Mouse (Mus musculus) heart, embryonic 13.5 days (tissue): ENCODE measurements around the gene Tbxas1. TPM values are rescaled to one million over a fixed set of nuclear protein-coding genes. Genes with fewer than 3 reads are reported as not detected.
A peak's percentile ranks its signal among the peaks of the same experiment; 100 is the strongest.

ENCODE experiments used
- ATAC-seq: fragments of 200-750 bp; cut with Nextera tagmentation; 2 replicates; pipeline ENCODE4 v1.8.0; 2017; ENCODE audit warnings: moderate TSS enrichment; ENCODE audit not compliant: insufficient number of reproducible peaks, low FRiP score, low TSS enrichment; ENCODE audit errors: extremely low read depth
- H3K27ac ChIP-seq: fragments of 300-500 bp; sonication (generic); replicated peaks from 2 replicates; pipeline ENCODE4 v1.5.1; 2015; ENCODE audit warnings: moderate library complexity, mild to moderate bottlenecking, inconsistent platforms
- H3K27me3 ChIP-seq: fragments of 300-500 bp; sonication (generic); replicated peaks from 2 replicates; pipeline ENCODE4 v1.6.1; 2015; ENCODE audit warnings: mild to moderate bottlenecking, inconsistent platforms
- H3K36me3 ChIP-seq: fragments of 300-500 bp; sonication (generic); 2 replicates; pipeline ENCODE4 v1.6.1; 2015; ENCODE audit warnings: mild to moderate bottlenecking, inconsistent platforms
- H3K4me1 ChIP-seq: fragments of 300-500 bp; sonication (generic); 2 replicates; pipeline ENCODE4 v1.6.1; 2015; ENCODE audit warnings: inconsistent platforms
- H3K4me2 ChIP-seq: fragments of 300-500 bp; sonication (generic); 2 replicates; pipeline ENCODE4 v1.6.1; 2015; ENCODE audit warnings: inconsistent platforms, mild to moderate bottlenecking, moderate library complexity
- H3K4me3 ChIP-seq: fragments of 300-500 bp; sonication (generic); 2 replicates; pipeline ENCODE4 v1.5.1; 2015; ENCODE audit warnings: moderate library complexity, mild to moderate bottlenecking, inconsistent platforms
- H3K9ac ChIP-seq: fragments of 300-500 bp; sonication (generic); 2 replicates; pipeline ENCODE4 v1.6.1; 2015; ENCODE audit warnings: inconsistent platforms, mild to moderate bottlenecking, moderate library complexity
- H3K9me3 ChIP-seq: fragments of 300-500 bp; sonication (generic); 2 replicates; pipeline ENCODE4 v1.6.1; 2016; ENCODE audit warnings: inconsistent platforms
- WGBS: fragments of 180-500 bp; shearing (Covaris S2); methylation state at CpG from one replicate; pipeline ENCODE4 v1.1.7; 2015; ENCODE audit warnings: mixed read lengths; 5-methylcytosine and 5-hydroxymethylcytosine counted together
- polyA plus RNA-seq: library from polyadenylated mRNA; unstranded; fragments of >200 nt; fragmentation: Nextera tagmentation; extraction: Ambion mirVana; gene quantifications from 2 replicates; pipeline ENCODE4 v1.2.1, GENCODE M21; 2015

The Tbxas1 gene
- polyA plus RNA-seq, 1 experiment from 2014 or later, result 2.4 TPM

GRCm38 (mm10) chr6:39025038-39025437 lies 149.8 kb downstream of the Tbxas1 start:
- H3K36me3 ChIP-seq, result no peaks in the 10 kb centered on the region
- H3K4me2 ChIP-seq, result no peak overlapping the region
- no peak overlapping the region for H3K4me3 ChIP-seq
- H3K27ac ChIP-seq, result peak overlapping the region; percentile 34
- 43% methylated on average over 7 of the region's 7 CpGs for WGBS
- ATAC-seq, result no peak
- no peaks in the 10 kb centered on the region for H3K27me3 ChIP-seq
- no peak overlapping the region for H3K9ac ChIP-seq
- peaks cover 31% of the 10 kb centered on the region for H3K4me1 ChIP-seq
- no peaks in the 10 kb centered on the region for H3K9me3 ChIP-seq

DNA sequence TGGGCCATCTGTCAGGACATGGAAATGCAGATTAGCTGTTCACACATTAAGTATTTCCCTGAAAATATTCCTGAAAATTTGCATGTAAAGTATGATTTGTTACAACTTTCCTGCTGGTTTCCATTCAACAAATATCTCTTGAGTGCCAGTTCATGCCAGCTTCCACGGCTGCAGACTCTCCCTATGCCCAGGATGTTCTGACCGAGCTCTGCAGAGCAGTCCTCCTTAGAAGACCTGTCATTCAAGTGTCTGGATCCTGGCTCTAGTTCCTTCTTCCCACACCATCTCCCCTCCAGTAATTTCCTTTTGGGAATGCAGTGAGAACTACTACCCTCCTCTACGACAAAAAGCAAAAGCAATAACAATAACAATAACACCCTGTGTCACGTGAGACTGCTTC lies 155.5 kb downstream of the Tbxas1 start:
- H3K36me3 ChIP-seq, result no peaks in the 10 kb centered on the region
- 73% methylated on average over 4 of the region's 4 CpGs for WGBS
- no peak for ATAC-seq
- H3K4me2 ChIP-seq, result no peak overlapping the region
- no peak overlapping the region for H3K27ac ChIP-seq
- no peaks in the 10 kb centered on the region for H3K9me3 ChIP-seq
- no peak overlapping the region for H3K9ac ChIP-seq
- peaks cover 4% of the 10 kb centered on the region for H3K4me1 ChIP-seq
- 0 out of 2 replicates have a peak, but pooled peaks cover 3% of the 10 kb centered on the region for H3K27me3 ChIP-seq
- H3K4me3 ChIP-seq, result no peak overlapping the region

DNA sequence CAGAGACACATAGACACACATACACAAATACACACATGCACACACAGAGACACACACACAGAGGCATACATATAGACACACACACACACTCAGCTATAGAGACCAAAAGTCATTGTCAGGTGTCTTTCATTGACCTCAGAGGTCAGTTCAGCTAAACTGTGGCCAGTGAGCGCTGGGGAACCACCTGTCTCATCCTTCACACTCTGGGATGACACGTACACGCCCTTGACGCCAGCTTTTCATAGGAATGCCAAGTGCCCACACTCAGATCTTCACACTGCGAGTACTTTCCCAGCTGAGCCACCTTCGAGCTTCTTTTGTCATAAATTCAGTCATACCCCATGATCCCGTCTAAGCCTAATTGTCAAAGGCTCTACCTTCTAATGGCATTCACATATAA lies 158.5 kb downstream of the Tbxas1 start:
- 72% methylated on average over 7 of the region's 7 CpGs for WGBS
- Histone ChIP-seq H3K4me2 (no peak overlapping the region), H3K9me3 (no peaks in the 10 kb centered on the region), H3K27me3 (0 out of 2 replicates have a peak, but pooled peaks cover 3% of the 10 kb centered on the region), H3K27ac (no peak overlapping the region), H3K4me1 (no peaks in the 10 kb centered on the region), H3K9ac (no peak overlapping the region), H3K4me3 (no peak overlapping the region), H3K36me3 (no peaks in the 10 kb centered on the region)
- ATAC-seq, result no peak

- H3K4me1 ChIP-seq, result no peaks in the 10 kb centered on the region
- no peak overlapping the region for H3K4me2 ChIP-seq
- H3K9ac ChIP-seq, result no peak overlapping the region
- no peak overlapping the region for H3K27ac ChIP-seq
- H3K36me3 ChIP-seq, result no peaks in the 10 kb centered on the region
- H3K27me3 ChIP-seq, result 0 out of 2 replicates have a peak, but pooled peaks cover 3% of the 10 kb centered on the region
- no peaks in the 10 kb centered on the region for H3K9me3 ChIP-seq
- no peak overlapping the region for H3K4me3 ChIP-seq
- 81% methylated on average over 6 of the region's 6 CpGs for WGBS
- ATAC-seq, result no peak
These were observed 159.8 kb downstream of the Tbxas1 start for GRCm38 (mm10) chr6:39035039-39035438.

DNA sequence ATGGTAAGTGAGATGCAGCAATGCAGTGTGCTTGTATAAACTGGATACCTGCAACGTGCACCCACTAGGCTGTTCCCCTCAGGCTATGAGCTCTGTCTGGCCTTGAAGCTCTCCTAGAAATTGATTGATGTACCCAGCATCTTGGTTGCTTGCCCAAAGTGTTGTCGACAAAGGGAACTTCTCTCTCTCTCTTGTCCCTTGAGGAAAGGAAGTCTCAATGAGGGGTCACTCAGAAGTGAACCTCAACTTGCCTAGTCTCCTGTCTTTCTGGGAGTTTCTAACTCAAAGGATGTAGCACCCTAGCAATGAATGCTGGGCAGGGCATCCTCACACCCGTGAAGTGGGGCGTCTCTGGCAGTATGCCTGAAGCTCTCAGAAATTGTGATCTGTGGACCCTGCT lies 161.0 kb downstream of the Tbxas1 start:
- WGBS, result 80% methylated on average over 4 of the region's 4 CpGs

GRCm38 (mm10) chr6:39040451-39040850 lies 165.2 kb downstream of the Tbxas1 start:
- no peaks in the 10 kb centered on the region for H3K9me3 ChIP-seq
- H3K27me3 ChIP-seq, result no peaks in the 10 kb centered on the region
- no peak overlapping the region for H3K27ac ChIP-seq
- no peak overlapping the region for H3K4me3 ChIP-seq
- no peaks in the 10 kb centered on the region for H3K36me3 ChIP-seq
- H3K4me1 ChIP-seq, result no peaks in the 10 kb centered on the region
- no peak overlapping the region for H3K9ac ChIP-seq
- 67% methylated on average over 9 of the region's 9 CpGs for WGBS
- ATAC-seq, result no peak
- no peak overlapping the region for H3K4me2 ChIP-seq

More for the DNA sequence above, 161.0 kb downstream of the Tbxas1 start:
- no peak overlapping the region for H3K4me2 ChIP-seq
- H3K27ac ChIP-seq, result no peak overlapping the region
- no peaks in the 10 kb centered on the region for H3K27me3 ChIP-seq
- no peaks in the 10 kb centered on the region for H3K36me3 ChIP-seq
- ATAC-seq, result no peak
- no peaks in the 10 kb centered on the region for H3K9me3 ChIP-seq
- H3K9ac ChIP-seq, result no peak overlapping the region
- H3K4me1 ChIP-seq, result no peaks in the 10 kb centered on the region
- H3K4me3 ChIP-seq, result no peak overlapping the region

DNA sequence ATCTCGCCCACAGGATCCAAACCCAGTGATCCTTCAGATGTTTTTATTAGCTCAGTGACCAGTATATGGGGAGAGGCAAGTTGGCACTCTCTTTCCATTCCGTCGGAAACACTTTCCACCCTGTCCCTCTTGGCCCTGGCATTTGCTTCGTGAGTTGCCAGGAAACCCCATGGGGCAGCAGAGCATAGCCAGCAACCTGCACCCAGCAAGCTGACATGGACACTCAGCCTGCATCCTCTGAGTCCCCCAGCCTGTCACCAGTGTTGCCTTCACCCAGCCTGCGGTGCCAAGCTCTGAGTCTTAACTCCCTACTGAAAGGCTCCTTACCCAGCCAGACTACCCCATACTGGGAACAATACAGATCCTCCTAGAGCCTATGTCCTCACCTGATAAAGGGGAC lies 173.9 kb downstream of the Tbxas1 start:
- 41% methylated on average over 5 of the region's 5 CpGs for WGBS
- Histone ChIP-seq H3K27me3 (peaks cover 12% of the 10 kb centered on the region; the same call in 1 of the 2 replicates), H3K9ac (no peak overlapping the region), H3K9me3 (no peaks in the 10 kb centered on the region), H3K4me1 (peaks cover 12% of the 10 kb centered on the region), H3K27ac (no peak overlapping the region), H3K36me3 (no peaks in the 10 kb centered on the region), H3K4me3 (no peak overlapping the region), H3K4me2 (no peak overlapping the region)
- no peak for ATAC-seq

DNA sequence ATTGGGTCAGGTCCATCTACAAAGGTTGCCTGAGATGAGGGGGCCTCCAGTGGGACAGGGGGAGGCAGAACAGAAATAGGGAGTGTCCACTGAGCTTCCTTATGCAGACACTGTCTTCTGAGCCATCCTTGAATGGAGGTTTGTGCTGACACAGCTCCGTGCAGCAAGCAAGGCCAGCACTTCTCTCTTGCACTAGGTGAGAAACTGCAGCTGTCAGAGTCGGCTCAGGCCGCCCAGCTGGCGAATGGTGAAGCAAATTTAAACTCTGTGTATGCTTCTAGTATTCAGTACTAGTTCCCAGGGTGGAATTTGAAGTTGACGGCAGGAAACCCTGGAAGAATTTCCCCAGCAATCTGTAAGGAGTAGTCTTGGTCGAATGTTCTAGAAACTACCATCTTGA lies 175.6 kb downstream of the Tbxas1 start:
- WGBS, result 52% methylated on average over 6 of the region's 6 CpGs
- Histone ChIP-seq H3K4me3 (no peak overlapping the region), H3K27me3 (peaks cover 12% of the 10 kb centered on the region; the same call in 1 of the 2 replicates), H3K4me2 (no peak overlapping the region), H3K36me3 (no peaks in the 10 kb centered on the region), H3K4me1 (peaks cover 18% of the 10 kb centered on the region), H3K9me3 (no peaks in the 10 kb centered on the region), H3K27ac (no peak overlapping the region), H3K9ac (no peak overlapping the region)
- no peak for ATAC-seq

GRCm38 (mm10) chr6:39051799-39052556 lies 176.8 kb downstream of the Tbxas1 start:
- Histone ChIP-seq H3K36me3 (no peaks in the 10 kb centered on the region), H3K4me1 (peaks cover 23% of the 10 kb centered on the region), H3K27ac (no peak overlapping the region), H3K9me3 (no peaks in the 10 kb centered on the region), H3K4me2 (no peak overlapping the region), H3K4me3 (no peak overlapping the region), H3K27me3 (peaks cover 12% of the 10 kb centered on the region; the same call in 1 of the 2 replicates), H3K9ac (no peak overlapping the region)
- ATAC-seq, result no peak
- WGBS, result 52% methylated on average over 9 of the region's 9 CpGs

DNA sequence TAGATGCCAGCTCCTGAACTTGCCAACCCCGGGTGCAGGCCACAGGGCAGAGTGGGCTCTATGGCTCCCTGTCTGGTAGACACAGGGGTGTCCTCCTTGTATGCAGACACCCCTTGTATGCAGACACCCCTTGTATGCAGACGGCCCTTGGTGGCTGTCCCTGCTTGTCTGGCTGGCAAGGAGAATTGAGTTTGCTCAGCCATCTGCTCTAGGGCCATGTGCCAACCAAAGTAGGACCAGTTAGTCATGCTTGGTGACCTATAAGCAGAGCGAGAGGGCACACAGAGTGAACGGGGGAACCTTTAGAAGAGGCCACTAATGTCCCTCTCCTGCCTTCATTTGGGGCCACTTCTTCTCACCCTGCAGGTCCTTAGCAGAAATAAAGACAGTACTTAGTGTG lies 177.4 kb downstream of the Tbxas1 start:
- no peak for ATAC-seq
- Histone ChIP-seq H3K9me3 (no peaks in the 10 kb centered on the region), H3K4me3 (no peak overlapping the region), H3K36me3 (no peaks in the 10 kb centered on the region), H3K9ac (no peak overlapping the region), H3K4me2 (no peak overlapping the region), H3K27ac (no peak overlapping the region), H3K27me3 (peaks cover 12% of the 10 kb centered on the region; the same call in 1 of the 2 replicates), H3K4me1 (peaks cover 23% of the 10 kb centered on the region)
- 81% methylated on average over 4 of the region's 4 CpGs for WGBS

DNA sequence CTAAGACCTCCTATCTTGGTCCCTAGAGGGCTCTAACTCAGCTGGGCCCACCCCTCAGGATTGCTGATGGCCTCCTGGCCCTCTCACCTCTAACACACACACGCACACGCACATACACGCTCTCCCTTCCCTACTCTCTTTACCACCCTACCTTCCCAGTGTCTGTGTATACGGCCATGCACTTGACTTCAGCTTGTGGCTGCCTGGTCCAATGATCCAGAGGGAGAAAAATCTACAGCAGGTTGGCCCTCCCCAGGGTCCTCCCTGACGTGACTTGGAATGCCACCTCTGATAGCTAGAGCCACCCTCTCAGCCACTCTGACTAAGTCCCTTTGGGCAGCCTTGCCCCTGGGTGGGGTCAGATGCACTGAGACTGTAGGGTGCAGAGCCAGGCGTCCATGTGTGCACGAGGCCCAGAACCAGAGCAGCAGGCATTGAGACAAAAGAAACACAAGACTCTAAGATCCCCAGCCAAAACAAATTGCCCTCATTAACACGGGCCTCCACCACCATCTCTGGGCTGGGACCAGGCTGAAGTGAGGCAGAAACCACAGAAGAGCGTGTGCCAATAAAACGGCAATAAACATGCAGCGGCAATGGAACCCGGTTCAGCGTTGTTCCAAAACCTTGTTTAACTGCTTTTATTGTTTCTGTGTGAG lies 179.1 kb downstream of the Tbxas1 start:
- Histone ChIP-seq H3K4me1 (peaks cover 22% of the 10 kb centered on the region), H3K4me2 (no peak overlapping the region), H3K27me3 (0 out of 2 replicates have a peak, but pooled peaks cover under 1% of the 10 kb centered on the region), H3K9ac (no peak overlapping the region), H3K9me3 (no peaks in the 10 kb centered on the region), H3K27ac (no peak overlapping the region), H3K36me3 (no peaks in the 10 kb centered on the region), H3K4me3 (no peak overlapping the region)
- ATAC-seq, result no peak
- 87% methylated on average over 13 of the region's 13 CpGs for WGBS
